Mouse (Mus musculus) spleen, postnatal 14 days (tissue): Measurements from ENCODE around the gene Dlg2.
"Not testable (repeated sequence)": the region's sequence is repeated elsewhere in the genome, so short reads cannot be mapped to it uniquely, and the experiment has no call there.

Experiments used
- DNase-seq, 2 experiments: peaks; one replicate each; pipeline ENCODE4 v3.0.0; 2021 to 2022; ENCODE audit warnings: low spot score in 2 of 2

Dlg2 gene

GRCm38 (mm10) chr7:90825640-90826039 lies 349.2 kb downstream of the Dlg2 start:
- DNase-seq: no peak

GRCm38 (mm10) chr7:90841276-90841675 lies 364.8 kb downstream of the Dlg2 start:
- no peak for DNase-seq

GRCm38 (mm10) chr7:90843345-90844293 lies 367.1 kb downstream of the Dlg2 start:
- no peak for DNase-seq

DNA sequence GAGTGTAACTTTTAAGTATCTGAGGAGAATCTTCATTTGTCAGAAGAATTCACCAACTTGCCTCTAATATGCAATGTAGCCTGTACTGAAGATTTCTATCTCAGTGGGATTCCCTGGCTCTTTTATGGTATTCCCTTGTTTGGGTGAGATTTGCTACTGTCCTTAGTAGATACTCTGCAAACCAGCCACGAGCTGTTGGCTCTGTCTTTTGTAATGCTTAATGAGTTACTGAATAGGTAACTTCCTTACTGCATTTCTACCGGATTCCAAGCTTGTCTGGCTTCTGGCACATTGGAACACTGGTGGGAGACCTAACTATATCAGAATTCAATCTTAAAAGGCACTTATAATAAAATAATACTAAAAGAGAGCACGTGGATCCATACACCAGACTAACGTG lies 400.3 kb downstream of the Dlg2 start:
- not testable (repeated sequence) for DNase-seq

DNA sequence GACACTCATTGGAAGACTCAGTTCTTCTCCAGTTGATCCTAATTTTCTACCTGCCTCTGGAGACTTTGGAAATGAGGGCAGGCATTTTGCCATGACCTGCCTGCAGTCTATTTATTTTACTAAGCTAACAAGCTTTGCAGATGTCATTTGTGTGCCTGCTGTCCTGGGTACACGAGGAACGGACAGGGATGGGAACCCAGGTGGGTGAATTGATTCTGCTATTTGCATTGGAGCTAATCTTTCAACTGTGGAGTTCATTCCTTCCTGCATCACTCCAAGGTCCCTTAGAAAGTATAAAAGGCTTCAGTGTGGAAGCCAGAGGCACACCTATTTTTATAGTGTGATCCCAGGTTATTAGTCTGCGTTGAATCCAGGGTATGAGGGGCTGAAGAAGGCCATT lies 406.3 kb downstream of the Dlg2 start:
- DNase-seq: no peak

- no peak for DNase-seq
Measured at GRCm38 (mm10) chr7:90886396-90887006, 410.0 kb downstream of the Dlg2 start.

DNA sequence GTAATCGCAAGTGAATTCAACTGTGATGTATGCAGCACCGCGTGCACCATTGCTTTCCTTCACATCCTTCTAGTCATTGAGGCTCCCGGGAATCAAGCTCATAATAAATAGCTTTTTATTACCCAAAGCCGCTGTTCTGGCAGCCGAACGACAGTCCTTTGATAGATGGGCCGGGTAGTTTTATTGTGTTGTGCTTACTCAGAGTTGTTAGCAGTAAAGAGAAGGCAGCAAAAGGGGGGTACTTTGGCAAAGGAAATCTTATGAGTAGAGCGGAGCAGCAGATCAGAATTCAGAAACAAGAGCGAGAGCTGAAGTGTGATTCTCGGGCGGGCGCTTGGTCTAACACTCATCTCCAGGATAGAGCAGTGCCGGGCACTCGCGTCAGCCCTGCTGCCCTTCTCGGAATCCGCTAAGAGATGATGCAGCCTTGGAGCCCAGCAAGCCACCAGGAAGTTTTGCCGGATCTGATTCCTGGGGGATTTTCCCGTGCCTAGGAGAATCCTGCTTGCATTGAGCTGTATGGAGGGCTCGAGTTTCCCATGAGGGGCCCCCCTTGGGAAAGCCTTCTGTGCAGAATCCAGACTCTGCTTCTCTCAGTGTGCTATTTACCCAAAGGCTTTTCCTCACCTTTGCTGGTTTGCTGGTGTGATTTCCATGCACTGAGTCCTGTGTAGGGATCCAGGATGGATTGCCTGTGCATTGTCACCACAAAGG lies 410.7 kb downstream of the Dlg2 start:
- DNase-seq: no peak

DNA sequence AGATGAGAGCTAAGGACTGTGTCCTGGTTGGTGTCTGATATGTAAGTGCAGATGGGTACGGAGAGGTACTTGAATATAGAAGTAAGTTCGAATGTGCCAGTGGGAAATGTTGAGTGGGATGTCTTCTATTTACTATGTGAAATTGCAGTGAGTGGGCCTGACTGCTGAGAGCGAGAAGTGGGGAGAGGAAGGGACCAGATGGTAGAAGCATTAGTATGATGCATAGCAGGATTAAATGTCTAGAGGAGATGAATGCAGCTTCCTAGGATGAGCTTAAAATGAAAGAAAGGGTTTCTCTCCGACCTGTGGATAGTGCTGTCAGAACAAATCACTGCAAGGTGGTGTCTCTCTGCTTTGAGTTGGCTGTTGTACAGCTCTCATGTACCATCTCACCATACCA lies 451.0 kb downstream of the Dlg2 start:
- DNase-seq: no peak

GRCm38 (mm10) chr7:90940726-90941125 lies 464.3 kb downstream of the Dlg2 start:
- DNase-seq: no peak

- DNase-seq: no peak
Measured at GRCm38 (mm10) chr7:90947073-90947472, 470.6 kb downstream of the Dlg2 start.

DNA sequence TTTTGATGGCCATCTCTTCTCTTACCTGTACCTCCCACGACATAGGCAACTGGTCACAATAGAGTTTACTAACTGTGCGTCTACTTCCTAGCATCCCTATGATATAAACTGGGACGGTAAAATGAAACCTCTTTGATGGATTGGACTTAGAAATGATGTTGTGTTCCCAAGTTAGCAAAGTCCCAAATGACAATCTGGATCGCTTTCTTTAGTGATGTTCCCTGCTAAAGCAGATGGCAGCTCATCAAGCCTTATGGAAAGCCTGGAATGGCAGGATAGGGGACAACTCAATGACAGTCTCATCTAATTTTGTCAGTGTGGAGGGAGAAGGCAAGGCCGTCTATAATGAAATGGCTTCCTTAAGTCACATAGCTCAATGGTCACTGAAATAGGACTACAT lies 472.7 kb downstream of the Dlg2 start:
- DNase-seq: no peak

GRCm38 (mm10) chr7:90977241-90977640 lies 500.8 kb downstream of the Dlg2 start:
- no peak for DNase-seq

- DNase-seq: no peak
Measured at GRCm38 (mm10) chr7:90982069-90982468, 505.6 kb downstream of the Dlg2 start.

DNA sequence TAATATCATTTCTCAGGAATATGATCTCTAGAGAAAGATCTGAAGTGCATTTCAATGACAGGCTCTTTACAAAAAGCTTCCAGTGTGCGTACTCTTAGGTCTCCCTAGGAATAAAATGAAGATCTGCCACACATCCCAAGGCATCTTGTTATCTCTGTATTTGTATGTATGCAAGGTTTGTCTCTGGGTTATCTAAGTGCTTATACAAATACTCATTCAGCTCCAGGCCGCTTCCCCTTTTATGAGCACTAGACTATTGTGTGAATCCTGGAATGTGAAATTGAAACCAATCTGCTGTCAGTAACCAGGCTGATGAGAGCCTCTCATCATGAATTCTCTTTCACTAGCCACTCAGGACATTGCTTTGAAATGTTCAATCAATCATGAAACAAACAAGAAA lies 534.2 kb downstream of the Dlg2 start:
- DNase-seq: no peak

DNA sequence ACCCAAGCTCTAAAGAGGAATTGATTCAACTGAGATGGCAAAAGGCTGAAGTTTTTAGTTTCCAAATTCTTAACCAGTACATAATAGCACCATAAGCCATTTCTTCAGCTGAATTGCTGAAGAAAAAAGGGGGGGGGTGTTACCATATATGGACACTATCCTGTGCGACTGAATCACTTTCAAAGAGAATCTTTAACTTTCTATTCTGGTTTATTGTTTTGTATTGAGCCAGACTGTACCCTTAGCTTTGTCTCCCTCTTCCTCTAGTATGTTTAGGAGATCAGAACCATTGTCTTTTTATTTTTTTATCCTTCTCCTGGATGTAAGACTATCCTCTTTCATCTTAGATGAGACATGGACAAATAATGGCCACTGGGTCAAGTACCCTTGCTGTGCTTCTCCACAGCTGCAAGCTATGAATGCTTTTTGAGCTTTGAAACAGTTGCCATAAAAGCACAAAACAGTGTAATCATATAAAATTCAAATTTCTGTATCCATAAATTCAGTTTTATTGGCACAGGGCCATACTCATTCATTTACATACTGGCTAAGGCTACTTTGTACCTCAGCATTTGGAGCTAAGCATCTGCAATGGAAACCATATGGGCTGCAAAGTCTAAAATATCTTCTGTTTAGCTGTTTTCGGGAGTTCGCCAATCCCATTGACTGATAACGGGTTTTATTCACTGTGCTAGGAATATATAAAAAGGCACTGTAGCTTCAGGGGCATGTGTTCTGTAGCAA lies 568.7 kb downstream of the Dlg2 start:
- DNase-seq: no peak

DNA sequence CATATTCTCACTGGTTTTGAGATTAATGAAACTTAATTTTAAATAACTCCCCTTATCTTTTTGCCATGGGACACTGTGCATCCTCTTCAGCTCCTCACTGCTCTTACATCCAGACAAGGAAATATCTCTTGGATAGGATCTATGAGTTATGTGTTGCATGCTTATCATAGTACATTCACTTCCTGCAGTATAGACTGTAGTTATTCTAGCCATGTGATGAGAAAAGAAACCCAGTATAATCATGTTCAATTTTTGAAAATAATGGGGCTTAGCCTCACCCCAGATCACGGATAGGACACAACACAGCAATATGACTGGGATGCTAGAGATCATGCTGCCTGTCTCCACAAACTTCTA lies 569.2 kb downstream of the Dlg2 start:
- no peak for DNase-seq

GRCm38 (mm10) chr7:91063297-91064040 lies 587.0 kb downstream of the Dlg2 start:
- no peak for DNase-seq

DNA sequence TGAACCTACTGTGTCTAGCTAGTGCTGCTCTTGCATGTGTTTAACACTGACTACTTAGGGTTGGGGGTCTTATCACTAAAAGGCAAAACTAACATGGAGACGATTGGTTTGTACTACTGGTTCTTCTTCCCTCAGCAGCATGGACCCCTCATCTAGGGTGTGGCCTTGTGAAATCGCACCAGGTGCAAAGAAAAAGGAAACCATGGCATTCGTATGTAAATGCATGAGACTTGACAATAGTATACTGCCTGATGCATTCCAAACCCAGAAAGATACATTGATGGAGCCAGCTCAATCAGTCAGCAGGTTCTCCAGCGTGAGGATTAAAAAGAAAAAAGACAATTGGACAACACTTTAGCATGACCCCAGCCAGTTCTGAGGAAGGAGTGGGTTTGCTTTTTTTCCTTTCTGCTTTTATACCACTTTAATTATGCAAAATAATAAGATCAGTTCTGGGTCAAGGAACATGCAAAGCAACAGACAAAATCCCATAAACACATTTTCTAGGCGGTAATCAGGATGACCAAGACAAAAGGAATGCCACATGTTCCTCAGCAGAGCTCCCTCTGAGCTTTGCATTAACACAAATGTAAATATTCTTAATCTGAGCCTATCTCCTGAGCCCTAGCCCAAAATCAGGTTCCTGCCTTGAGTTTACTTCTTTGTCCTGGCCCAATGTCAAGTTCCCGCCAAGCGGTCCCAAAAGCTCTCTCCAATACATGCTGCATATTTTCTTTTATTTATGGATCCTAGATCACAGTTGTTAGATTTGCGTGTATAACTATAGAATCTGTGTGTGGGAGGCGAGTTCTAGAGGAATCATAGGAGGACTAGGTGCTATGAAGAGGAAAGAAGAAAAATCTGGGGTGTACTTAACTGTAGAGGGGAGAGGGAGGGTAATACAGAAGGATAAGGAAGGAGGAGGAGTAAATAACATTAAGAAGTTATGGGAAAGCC lies 595.6 kb downstream of the Dlg2 start:
- DNase-seq: no peak

DNA sequence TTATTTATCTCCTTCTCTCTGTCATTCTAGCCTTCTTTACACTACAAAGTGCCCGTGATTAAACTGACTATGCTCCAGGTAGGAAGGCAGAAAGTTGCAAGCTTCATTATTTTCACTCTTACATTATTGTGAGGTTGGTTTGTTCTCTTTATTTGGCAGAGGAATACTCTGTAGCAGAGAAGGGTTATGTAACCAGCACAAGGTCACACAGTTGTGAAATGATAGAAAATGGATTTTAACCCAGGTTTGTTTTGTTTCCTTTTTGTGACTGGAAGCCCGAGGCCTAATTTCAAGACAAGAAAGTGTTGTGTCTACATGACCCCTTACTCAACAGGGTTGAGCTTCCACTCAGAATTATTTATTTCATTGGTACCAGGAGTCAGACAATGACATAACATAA lies 609.6 kb downstream of the Dlg2 start:
- DNase-seq: no peak
